Mouse (Mus musculus): ENCODE results near the gene Med27.

The Med27 gene

DNA sequence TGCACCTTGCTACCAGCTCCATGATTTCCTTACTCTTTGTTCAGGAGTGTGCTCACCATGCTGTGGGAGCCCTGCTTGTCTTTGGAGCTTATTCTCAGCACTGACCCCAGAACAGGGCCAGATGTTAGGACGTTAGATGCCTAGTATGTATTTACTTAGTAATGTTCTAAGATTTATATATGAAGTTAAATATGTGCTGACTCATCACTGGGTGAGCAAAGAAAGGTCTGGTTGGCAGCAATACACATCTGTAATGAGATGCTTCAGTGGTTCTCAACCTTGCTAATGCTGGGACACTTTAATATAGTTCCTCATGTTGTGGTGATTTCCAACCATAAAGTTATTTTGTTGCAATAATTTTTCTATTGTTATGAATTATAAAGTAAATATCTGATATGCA lies 45.4 kb downstream of the Med27 start:
- DNase-seq (ENCODE audit: low read depth, low spot score), result no peak

DNA sequence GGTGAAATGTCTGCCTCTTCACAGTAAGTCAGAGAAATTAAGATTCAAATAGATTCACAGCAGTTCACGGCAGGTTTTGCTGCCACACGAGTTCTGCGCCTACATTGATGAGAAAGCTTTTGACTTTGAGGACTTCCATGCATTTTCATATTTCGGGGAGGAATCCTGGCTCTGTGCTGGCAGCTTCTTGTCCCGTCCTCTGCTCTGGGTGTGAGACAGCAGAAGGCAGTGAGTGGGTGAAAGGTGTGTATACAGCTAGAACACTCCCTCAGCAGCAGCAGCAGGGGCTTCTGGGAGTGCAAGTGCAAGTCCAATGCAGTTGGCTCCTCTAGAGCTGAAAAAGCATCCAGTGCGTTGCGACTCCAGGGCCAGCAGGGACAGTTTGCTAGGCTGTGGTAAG lies 53.6 kb downstream of the Med27 start:
- no peak for DNase-seq (ENCODE audit: low read depth, low spot score)

DNA sequence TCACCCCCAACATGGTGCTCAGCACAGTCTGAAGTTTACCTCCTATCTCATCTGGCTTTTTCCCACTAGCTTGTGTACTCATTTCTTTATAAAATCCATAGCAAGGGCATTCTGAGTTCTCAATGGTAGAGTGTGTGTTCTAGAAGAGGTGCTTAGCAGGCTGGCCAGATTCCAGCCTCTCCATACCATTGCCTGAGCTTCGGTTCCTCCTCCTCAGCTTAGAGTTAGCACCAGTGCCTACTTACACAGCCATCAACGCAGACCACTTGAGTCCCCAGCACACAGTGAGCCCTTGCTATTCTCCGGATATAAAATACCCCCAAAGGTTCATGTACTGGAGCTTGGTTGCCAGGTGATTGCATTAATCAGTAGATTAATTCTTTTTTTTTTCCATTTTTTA lies 54.2 kb downstream of the Med27 start:
- no peak for DNase-seq (ENCODE audit: low read depth, low spot score)

DNA sequence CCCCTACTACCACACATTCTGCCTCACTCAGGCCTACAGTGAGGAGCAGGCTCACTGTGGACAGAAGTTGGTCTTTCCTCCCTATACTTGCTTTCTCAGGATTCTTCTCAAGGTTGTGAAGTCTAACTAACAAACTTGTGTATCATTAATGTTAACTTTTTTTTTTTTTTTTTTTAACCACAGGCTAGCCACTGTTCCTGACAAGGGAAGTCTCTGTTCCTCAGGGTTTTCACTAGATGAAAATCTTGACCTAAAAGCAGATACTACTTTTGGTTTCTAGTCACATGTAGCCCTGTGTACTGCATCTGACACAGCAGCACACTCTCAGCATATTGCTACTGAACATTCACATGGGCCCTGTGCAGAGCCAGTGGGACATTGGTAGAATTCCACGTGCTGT lies 55.2 kb downstream of the Med27 start:
- DNase-seq (ENCODE audit: low read depth, low spot score), result no peak

DNA sequence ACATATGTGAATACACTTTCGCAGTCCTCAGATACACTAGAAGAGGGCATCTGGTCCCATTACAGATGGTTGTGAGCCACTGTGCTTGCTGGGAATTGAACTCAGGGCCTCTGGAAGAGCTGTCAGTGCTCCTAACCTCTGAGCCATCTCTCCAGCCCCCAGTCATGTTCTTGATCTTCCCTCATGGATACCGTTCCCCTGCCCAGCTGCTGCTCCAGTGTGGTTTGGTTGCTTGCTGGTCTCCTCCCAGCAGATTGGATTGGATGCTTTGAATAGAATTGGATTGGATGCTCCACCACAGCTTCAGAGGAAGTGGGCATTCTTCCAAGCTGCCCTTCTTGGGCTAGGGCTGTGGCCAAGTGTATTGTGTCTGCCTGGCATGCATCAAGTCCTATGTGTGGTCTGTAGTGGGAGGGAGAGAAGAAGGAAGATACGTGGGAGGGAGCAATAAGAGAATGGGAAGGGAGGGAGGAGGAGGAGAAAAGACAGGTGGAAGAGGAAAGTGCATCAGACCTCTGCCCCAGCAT lies 56.0 kb downstream of the Med27 start:
- no peak for DNase-seq (ENCODE audit: low read depth, low spot score)

DNA sequence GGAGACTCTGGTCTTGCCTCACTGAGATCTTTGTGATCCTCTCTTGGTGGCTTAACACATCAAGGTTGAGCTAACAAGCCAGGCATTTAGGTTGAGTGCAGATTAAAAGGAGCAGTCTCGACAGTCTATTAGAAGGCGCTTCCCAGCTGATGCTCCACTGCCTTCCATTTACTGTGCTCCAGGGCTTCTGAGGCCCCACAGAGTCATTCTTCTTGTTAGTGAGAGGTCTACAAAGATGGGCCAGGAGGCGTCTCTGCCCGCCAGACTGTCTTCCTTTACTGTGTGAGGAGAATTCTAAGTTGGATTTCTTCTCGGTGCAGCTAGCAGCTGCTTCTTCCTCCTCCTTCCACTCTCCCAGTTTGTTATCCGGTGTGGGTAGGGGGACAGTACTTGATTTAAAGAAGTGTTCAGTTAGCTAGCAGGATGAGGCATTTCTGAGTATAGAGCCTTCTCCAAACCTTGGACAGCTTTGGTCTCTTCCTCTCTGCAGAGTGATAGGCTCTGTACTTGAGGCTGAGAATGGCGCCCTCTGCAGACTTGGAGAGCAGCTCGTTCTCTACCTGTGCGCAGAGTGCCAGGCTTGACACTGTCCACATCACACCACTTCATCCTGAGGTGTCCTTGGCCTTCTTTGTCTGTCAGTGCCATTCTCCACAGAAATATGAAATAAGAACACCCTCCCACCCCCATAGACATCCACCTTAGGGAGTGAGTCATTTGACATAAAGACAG lies 57.3 kb downstream of the Med27 start:
- DNase-seq (ENCODE audit: low read depth, low spot score), result no peak

DNA sequence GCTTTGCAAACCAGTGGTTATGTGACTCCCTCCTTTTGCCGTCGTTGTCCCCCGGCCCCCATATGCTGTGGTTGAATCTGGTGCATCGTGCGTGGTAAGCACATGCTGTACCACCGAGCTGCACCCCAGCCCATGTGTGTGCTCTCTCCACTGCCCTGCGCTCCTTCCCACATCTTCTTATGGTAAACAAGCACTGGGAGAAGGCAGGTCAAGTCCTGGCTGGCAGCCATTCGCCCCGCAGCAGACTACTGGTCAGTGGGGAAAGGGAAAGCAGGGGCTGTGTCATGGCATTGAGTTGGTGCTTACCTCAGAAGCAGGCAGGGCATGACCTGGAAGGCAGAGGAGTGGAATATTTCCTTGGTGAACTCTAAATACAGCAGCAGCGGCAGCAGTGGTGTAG lies 58.3 kb downstream of the Med27 start:
- DNase-seq (ENCODE audit: low read depth, low spot score), result no peak

DNA sequence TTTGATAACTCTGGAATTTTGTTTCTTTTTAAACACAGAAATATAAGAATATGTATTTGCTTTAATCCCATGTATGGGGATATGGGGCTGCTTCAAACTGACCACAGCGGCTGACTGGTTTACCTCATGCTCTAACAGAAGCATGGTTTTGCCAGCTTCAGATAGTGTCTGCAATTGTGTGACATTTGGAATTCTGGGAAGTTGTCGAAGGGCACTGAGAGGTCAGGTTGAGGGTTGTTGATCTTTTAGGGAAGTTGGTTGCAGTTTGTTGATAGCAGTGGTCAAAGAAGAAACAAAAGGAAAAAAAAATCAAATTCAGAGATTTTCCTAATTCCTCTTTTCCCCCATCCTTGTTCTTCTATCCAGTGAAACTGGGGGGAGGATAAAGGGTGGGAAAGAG lies 59.2 kb downstream of the Med27 start:
- no peak for DNase-seq (ENCODE audit: low read depth, low spot score)

DNA sequence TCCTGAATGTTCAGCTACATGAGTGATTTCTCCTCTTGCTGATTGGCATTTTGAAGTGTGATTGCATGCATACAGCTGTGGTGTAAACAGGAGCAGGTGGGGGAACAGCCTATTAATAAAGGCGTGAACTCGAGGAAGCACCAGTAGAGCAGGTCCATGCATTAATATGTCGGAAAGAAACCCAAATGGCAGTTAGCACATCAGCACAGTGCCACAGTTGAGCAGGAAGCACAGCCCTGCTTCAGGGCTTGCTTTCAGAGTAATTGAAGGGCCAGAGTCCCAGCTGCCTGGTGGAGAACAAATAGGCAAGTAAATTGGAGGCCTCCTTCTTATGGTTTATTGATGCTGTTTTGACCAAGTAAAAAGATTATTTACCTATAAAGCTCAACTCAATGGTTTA lies 60.7 kb downstream of the Med27 start:
- no peak for DNase-seq (ENCODE audit: low read depth, low spot score)

DNA sequence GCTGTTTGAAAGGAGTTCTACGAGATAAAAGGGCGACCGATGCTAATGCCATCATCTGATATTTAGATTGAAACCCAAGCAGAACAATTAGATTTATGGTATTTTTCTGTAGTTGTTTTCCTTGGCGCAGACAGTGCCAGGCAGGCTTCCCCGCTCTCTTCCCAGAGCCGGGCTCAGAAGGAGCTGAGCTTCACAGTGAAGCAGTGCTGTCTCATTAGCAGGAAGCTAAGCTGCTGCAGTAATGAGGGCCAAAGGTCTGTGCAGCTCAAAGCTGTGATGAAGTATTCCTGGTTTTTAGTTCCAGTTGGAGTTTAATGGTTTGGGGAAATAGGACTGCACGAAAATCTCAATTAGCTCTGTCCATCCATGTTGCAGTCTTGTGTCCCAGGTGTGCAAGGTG lies 61.1 kb downstream of the Med27 start:
- no peak for DNase-seq (ENCODE audit: low read depth, low spot score)

DNA sequence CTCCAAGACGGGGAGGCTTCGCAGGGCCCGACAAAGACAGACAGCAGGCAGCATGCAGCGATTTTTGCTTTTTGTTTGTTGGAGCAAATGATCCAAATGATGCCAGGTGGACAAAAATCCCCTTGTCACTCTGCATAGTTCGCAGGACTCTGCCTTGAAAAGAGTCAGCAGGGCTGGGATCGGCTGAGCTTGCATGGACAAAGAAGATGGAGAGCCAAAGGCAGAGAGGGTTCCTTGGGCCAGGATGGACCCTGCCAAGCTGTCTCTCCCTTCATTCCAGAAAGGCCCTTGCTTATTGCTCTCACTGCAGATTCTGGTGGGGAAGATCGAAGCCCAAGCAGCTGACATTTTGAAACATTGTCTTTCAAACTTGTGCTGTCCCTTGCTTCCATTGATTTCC lies 64.3 kb downstream of the Med27 start:
- DNase-seq (ENCODE audit: low read depth, low spot score), result no peak

DNA sequence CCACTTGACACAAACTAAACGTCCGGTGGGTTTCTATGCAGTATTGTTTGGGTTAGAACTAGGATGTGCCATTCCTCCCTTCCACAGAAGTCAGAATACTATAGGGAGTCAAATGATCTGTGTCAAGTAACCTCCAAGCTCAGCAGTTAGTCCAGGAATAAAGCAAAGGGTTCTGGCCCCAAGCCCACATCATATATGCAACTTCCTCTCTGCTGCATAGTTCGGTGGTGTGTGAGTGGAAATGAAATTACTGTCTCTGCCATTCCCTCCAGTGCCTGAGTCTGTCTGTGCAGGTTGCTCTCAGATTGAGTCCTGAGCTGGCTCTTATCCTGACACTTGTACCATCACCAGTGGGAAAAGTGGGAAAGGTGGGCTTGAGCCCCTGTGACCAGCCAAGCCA lies 65.8 kb downstream of the Med27 start:
- DNase-seq (ENCODE audit: low read depth, low spot score), result no peak

DNA sequence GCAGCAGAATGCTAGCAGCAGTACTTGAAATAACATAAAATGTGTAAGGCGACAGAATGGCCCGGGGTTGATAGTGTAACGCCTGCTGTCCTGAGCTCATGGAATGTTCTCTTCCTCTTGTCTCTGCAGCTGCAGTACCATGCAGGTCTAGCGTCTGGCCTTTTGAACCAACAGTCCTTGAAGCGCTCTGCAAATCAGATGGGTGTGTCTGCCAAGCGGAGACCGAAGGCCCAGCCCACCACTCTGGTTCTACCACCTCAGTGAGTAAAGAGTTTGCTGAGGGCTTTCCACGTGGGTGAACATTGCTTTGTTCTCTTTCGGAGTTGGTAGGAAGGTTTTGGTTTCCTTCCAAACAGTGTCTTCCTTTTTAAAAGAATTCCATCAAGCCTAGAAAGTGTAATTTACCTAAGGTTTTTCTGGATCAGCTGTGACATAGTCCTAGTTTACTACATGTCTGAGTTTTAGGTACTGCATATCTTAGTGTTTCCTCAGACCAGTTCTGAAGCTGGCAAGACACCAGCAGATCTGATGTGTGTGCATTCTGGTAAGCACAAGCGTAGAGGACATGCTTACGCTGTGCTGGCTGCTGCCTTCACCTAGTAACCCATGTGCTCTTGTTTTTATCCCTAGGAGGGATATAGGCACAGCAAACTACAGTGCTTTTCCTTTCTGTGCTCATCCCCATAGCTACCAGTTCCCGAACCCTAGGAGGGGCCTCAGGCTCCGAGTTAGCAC lies 66.8 kb downstream of the Med27 start:
- no peak for DNase-seq (ENCODE audit: low read depth, low spot score)

DNA sequence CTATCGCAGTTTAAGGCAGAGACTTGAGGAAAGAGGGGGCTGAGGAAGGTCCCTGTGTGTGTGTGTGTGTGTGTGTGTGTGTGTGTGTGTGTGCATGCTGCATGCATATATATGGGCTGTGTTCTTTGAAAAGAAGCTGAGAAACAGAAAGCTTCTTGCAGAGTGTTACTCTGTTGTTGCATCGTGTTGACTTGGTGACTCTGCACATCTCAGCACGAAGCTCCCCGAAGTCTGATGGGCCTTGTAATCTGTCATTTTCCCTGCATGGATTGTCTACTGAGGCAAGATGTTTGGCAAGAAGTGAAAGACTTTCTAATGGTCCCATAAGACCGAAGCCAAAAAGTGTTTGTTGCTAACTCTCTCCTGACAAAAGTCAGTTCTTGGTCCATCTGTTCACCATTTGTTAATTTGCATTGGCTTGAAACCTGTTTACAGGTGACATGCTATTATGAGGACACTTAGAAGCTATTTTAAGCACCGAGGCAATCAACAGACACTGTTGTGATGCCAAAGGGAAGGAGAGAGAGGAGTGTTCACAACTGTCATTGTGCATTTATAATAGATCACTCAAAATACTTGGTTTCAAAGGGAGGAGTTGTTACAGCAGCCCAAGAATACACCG lies 68.3 kb downstream of the Med27 start:
- DNase-seq (ENCODE audit: low read depth, low spot score), result no peak

DNA sequence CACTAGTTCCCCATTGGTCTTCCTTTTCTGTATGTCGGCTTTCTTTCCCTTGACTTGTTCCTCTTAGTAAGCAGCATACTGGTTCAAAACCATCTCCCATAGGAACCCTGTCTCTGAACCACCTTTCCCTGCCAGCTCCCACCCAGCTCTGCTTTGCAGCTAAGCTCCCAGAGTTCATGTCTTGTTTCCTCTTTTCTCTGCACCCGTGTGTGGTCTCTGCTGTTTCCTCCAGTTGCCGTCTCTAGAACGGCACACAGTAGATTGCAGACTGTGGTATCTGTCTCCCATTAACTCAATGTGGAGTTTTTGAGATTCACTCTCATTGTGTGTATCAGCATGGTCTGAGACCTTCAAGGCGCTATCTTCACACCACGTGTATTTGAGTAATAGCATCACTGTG lies 71.9 kb downstream of the Med27 start:
- DNase-seq (ENCODE audit: low read depth, low spot score), result no peak

DNA sequence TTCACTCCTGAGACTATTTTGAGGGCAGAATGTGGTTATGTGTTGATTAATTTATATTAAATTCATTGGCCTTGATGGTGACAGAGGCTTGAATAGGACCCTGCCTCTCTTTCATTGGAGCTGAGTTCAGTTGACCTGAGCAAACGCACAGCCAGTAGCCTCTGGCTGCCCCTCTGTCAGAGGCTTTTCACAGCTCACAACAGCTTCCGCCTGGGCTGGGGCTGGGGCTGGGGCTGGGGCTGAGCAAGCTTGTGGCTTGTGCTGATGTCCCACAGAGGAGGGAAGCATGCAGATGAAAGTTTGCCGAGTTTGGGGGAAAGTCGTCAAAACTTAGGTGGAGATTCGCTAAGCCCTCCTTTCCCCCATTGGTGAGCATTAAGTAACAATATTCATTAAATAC lies 72.8 kb downstream of the Med27 start:
- DNase-seq (ENCODE audit: low read depth, low spot score), result no peak

DNA sequence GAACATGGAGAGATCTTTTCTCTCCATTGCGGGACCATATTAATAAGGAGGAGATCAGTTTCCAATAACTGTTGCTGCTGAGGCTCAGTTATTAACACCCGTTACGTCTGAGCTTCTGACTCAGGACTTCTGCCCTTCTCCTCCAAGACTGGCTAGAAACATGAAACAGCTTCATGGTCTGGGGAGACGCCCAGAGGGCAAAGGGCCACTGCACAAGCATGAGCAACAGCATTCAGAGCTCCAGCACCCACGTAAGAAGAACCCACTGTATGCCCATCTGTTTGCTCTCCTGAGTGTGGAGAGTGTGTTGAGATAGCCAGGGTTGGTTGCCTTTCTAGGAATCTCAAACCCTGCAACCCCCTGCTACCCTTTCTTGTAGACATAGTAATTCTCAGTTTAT lies 73.3 kb downstream of the Med27 start:
- DNase-seq (ENCODE audit: low read depth, low spot score), result no peak

DNA sequence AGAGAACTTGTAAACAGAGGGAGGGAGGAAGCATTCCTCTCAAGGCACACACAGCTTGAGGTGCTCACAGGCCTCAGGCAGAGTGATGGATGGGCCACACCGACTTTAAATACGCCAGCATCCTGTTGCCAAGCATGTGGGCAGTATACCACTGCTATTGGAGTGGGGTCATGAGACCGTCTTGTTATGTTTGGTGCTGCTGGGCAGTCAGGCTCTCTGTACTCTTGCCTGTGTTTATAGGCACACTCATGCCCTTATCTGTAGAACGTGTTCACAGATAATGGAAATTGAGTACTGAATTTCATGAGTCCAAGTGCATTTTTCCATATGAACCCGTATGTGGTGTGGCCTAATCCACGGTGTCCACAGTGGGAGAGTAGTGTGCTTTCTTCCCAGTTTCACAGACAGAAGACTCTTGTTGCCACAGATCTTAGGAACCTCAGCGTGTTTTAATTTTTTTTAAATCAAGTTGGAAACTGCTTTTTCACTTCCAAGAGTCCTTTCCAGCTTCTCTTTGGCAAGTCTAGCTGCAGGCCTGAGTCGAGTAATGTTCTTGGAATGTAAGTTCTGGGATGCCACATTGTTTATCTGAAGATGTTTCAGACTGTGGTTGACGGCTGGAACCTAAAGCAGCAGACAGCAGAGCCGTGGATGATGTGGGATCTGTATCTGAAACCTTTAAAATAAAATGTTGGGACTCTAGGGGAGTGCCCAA lies 75.7 kb downstream of the Med27 start:
- no peak for DNase-seq (ENCODE audit: low read depth, low spot score)

DNA sequence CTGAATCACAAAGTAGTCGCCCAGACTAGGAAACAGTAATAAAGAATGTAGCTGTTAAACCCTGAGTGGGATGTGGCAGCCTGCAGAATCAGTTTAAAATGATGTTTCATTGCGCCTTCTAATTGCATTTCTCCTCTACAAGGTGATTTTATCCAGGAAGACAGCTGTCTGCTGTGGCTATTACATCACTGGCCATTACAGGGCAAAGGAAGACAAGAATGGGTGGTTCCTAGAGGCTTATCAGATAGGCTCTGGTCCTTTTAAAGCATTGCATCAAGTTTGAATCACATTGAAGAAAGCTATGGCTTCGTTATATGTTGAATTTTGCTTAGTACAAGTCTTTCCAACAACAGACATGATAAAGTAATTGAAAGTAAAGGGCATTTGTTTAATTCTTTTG lies 76.4 kb downstream of the Med27 start:
- no peak for DNase-seq (ENCODE audit: low read depth, low spot score)

DNA sequence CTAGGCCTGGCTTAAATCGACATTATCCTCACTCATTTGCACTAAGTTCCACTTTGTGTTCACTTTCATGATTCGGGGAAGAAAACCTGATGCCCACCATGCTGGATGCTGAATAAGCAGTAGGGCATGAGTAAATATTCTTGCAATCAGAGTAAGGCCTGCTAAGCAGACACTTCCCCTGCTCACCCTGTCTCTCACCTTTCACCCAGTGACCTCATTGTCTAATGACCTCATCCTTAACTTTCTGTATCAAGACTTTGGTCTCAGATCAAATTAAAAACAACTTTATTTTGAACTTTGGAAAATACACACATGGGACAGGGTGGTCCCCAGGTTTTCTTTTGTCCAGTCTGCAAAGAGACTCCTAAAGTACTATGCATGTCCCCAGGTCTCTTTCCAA lies 78.8 kb downstream of the Med27 start:
- DNase-seq (ENCODE audit: low read depth, low spot score), result no peak

DNA sequence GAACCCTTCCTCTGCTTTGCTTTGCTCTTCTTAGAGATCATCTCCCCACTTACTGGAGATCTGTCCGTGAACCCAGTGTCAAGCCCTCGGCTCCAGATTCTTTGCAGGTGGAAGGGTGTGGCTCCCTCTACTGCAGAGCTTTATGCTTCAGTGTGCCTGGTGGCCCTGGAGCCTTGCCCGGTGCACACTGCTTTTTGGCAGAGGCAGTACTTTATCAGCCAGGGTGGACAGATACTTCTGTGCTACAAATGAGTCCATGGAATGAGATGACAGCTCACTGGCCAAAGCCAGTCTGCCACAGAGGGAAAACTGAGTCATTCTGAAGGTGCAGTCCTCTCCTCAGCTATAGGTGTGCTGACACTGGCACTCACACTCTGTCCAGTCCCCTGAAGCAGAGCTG lies 80.1 kb downstream of the Med27 start:
- no peak for DNase-seq (ENCODE audit: low read depth, low spot score)

DNA sequence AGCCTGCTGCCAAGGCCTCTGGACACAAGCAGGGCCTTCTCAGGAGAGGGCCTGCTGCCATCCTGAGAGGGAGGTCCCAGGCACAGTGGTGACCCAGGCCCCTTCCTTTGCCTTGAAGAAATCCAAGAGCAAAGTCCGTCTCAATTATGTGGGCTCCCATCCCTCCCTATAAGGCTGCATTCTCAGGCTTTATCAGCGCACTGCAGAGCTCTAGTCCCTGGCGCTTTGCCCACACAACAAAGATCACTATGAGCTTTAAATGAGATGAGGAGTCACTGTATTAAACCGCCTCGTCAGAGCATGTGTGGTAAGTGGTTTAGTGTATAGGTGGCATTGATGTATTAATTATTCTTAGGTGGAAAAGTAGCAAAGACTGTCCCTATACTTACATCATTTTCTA lies 85.9 kb downstream of the Med27 start:
- no peak for DNase-seq (ENCODE audit: low read depth, low spot score)
